Mouse (Mus musculus) retina, embryonic 14.5 days (tissue): ENCODE data around the gene Lclat1.

Experiments used
- DNase-seq: peaks from one replicate; pipeline ENCODE4 v3.0.0-alpha.2; 2015; ENCODE audit warnings: low spot score

The Lclat1 gene

DNA sequence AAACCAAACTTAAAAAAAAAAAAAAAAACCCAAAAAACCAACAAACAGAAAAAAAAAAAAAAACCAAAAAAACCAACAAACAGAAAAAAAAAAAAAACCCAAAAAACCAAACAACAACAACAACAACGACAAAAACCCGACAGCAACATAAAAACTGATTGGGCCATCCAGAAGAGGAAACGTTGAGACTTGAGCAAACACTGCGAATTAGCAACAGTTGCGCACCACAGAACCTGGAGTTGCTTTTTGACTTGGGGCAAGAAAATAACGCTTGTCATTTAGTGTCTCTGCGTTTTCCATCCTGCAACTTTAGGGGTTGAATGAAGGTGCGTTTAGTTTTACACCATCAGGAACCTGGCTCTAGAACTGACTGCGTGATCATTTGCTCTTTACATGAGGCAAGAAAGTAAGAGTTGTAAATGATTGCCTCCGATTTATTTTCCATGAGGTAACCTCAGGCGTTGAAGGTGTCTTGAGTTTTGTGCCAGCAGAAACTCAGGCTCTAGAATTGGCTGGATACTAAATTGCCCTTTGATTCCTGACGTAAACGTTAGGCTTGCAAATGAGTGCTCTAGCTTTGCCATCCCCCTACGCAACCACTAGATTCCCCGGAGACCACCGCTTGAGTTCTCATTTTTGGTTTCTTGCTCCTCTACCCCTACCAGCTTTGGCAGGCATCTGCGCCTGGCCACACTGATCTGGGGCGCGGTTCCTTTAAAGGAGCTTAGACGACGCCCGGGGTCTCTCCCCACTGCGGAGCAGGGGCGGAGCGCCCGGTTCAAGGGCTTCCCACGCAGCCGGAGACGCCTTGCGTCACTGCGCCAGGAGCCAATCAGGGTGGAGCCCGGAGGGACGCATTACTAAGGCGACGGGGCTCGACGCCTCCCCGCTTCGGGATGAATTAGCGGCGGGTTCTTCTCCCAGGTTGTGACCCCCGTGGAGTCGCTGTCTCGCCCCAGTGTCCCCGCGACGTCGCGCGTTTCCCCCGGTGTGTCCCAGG lies at the start of gene Lclat1:
Gene Lclat1, plus strand, starts transcription at position 828 of the 1,000 bp plus-strand sequence.
- DNase-seq, result peak; percentile 95

DNA sequence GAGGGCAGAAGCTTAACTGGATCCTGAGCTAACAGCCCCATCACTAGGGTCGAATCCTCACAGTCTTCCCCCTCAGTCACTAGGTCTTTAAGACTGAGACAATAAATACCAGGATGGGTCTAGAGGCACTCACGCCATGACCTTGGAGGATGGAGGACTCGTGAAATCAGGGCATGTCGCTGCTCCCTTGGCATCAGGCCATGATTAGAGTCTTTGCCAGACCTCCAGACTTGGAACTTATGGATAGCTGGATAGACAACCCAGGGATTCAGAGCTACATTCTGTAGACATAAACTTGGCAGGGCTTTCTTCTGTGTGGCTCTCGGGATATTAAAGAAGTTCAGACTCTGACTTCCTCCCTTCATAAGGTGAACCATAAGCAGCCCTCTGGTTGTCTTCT lies 49.5 kb upstream of the Lclat1 start:
- no peak for DNase-seq

DNA sequence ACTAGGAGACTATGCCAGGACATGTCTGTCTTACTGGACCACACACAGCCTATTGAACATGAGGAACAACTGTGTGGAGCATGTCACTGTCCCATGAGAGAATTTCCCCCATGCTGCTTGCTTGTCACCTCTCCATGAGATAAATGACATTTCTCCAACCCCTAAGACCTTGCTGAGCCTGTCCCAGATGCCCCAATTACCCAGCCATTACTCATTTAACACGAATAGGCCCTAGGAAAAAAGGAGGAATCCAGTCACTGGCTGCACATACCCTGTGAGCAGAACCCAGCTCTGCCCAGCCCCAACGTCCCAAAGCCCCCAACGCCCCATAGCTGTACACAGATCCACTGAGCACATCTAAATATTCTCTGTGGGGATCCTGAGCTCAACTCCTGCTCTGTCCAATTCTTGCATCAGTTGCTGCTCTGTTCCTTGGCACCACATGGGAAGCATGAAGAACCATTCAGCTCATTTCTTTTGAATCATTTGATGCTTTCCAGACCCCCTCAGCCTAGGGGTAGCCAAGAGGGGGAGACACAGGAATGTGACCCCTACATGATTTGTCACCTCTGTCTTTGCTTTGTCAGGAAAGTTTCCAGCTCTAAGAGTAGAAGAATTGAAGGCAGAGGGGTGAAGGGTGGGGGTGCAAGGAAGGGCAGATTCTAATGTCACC lies 47.4 kb upstream of the Lclat1 start:
- DNase-seq, result no peak

DNA sequence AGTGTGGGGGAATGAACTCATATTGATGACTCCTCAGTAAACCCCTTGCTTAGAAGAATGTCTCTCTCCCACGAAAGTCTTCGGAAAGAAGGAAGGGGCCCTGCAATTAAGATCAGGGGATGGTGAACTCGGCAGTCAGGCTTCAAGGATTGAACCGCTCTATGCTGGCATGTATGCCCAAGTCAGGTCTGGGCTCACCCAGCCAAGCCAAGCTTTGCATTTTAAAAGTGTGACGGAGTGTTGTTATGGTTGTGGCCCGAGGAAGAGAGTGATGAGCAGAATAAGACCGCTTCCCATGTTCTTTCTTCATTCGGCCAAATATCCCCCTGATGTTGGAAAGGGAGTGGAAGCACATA lies 46.9 kb upstream of the Lclat1 start:
- no peak for DNase-seq

DNA sequence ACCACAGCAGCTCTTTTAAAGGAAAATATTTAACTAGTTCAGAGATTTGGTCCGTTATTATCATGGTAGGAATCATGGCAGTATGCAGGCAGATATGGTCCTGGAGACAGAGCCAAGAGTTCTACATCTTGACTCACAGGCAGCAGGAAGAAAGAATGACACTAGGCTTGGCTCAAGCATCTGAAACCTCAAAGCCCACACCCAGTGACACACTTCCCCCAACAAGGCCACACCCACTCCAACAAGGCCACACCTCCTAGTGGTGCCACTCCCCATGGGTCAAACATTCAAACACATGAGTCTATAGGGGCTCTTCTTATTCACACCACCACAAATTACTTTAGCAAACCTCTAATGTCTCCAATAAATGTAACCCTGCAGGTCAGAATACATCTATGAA lies 45.1 kb upstream of the Lclat1 start:
- DNase-seq, result no peak

DNA sequence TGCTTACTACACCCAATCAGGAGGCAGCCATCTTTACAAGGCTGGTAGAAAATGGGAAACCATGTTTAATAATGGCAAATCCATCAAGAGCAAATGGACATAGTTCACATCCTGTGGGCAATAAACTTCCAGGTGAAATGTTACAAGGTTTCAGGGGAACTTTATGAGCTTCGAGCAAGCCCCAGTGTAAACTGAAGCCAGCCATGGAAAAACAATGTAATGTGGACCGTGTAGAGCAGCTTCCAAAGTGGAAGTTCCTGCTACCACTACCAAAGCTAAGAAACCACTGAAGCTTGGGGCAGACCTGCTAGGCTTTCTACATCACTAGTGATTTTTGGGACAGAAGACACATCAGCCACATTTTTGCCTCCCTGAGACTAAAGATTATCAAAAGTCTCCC lies 44.5 kb upstream of the Lclat1 start:
- no peak for DNase-seq

DNA sequence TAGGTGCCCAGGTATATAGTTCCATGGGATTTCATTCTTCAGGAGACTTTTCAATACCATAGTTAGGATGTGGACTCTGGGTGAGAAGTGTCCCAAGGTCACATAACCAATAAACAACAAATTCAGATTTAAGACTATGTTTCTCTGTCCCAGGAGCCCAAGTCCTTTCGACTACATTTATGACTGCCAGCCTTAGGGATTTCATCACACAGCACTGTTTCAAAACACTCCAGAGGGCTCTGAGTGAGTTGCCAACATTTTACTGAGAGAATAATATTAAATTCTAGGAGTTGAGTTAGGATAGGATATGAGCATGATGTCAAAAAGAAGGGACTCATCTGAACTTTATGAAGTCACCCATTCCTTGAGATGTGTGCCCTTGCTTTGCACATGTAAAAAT lies 44.0 kb upstream of the Lclat1 start:
- no peak for DNase-seq

DNA sequence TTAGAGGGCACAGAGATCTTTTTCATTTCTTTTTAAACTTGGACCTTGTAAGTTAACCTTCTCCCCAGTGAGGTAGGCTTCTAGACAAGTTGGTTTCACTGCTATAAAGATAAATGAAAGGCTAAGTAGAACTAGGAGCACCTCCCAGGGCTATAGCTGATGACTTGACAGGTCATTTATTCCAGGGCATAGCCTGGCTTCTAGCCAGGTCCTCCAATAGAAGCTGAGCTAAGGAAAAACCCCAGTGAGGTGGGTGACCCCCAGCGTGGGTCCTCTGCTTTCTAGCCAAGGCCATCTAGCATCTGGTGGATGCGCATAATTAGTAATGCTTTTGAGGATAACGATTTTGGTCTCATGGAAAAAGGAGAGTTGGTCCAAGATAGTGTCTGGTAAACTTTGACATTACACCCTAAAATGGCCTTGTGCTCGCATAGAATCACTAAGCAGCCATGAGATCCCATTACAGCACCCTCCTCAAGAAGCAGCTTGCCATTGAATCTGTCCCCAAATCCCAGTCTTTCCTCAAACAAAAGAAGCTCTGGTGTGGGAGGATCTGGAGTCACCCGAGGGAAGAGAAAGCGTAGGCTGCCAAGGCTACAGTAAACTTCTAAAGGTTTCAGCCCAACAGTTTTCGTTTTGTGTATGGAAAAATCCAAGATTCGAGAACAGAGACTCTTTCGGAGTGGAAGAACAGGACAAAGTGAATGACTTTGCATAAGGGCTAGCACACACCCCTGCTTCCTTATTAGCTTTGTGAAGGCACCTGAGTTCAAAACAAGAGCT lies 41.2 kb upstream of the Lclat1 start:
- DNase-seq, result no peak

DNA sequence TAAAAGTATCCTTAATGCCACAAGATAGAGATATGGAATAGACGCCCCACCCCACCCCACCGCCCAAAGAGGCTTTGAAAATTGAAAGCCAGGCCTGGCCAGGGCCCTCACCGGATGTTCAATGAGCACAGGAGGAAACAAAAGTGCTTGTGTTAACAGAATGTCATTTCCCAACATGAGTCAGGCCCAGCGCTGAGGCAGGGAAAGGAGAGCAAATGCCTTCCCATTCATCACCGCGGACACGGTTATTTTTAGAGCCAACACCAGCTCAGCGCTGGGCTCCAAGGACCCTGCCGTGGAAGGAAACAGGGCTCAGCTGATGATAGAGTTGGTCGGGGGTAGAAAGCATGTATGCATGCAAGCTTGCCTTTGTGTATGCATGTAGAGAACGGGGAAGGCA lies 40.4 kb upstream of the Lclat1 start:
- DNase-seq, result no peak

DNA sequence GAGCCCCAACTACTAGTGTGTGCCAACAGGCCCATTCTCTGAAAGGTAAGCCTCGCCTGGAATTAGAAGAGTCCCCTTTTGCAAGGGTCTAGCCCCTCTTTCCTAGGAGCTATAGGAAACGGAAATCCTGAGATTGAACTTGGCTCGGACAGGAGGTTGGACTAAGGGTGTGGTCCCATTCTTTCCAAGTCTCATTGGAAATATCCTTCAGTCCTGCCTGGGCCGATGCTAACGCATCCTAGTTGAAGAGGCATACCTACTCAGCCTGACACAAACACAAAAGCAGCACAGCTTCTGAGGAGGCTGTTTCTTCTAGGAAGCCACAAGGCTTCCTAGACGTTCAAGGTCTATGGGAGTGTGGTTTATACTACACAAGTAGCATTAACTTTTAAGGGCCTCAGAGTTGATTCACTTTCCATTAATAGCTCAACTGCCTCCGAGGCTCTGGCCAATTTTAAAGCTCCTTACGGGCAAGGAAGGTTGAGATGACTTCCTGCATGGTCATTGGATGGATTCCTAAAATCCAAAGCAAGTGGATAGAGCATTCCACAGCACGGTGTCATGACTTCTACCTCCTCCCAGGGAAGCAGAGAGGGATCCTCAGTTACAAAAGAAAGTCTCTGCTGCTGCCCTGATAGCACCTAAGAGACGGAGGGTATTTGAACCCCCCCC lies 39.3 kb upstream of the Lclat1 start:
- DNase-seq, result no peak

DNA sequence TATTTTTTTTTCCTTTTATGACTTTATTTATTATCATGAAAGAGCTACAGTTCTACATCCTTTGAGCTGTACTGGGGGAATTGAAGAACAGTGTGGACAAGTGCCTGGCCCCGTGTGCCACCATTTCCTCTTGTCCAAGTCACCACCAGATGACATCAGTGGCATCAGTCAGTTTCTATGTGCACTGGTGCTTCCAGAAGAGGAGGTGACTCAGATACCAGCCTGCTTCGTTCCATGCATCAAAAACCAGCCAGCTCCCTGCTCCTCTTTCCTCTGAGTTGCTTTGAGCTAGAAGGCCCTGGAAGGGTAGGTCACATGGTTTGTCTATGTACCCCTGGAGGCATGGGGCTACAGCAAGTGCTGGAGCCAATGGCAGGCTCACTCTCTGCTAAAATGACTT lies 37.3 kb upstream of the Lclat1 start:
- no peak for DNase-seq

DNA sequence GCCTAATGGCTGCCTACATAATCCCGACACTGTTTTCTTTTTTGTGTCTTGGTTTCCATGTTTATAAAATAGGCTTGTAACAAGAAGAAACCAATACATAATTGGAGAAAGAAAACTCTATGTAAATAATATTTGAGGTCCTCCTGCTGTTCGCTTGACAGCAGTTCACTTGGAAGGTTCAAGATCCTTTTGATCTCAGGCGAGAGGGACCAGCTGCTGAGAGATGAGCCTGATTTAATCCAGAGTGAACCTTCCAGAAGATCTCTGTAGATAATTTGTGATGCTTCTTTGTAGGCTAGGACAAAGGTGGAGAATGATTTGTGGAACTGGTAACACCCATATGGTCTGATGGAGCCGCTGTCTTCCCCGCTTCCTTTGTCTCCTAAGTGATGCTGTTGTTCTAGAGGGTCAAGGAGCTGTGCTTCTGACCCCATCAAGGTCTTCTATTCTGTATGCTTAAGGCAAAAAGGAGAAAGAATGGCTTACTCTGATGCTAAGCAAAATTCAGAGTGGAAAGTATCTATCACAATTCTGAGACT lies 36.0 kb upstream of the Lclat1 start:
- DNase-seq, result no peak

DNA sequence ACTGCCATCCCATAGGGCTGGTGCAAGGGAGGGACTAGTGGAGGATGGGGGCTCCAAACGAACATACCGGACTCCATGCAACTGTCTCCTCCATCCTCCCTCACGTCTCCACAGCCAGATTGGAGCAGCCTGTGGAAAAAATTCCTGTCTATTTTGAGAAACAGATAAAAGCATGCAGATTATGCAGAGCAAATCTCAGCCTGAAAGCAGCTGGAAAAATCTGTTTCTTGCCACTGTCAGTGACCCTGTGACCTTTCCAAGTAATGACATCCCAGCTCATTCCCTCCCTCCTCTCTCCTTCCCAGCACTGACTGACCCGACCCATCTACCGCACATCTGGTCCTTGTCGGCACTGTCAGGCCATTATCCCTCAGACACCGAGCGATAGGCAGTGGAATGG lies 35.5 kb upstream of the Lclat1 start:
- DNase-seq, result no peak

DNA sequence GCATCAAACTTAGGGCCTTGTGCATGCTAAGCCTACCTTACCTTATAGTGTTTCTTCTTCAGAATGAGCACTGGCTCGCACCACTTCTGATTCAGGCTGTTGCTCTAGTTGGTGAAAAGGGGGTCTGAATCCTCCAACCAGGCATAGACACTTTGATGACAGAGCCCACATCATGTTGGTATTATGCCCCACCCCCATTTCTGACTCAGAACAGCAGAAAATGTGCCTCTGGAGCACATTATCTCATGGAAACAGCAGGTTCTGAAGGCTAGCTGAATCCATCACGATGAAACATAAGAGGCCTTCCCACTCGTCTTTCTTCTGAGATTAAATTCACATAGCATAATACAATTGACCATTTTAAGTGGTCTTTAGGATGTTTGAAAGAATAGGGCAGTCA lies 33.2 kb upstream of the Lclat1 start:
- no peak for DNase-seq

DNA sequence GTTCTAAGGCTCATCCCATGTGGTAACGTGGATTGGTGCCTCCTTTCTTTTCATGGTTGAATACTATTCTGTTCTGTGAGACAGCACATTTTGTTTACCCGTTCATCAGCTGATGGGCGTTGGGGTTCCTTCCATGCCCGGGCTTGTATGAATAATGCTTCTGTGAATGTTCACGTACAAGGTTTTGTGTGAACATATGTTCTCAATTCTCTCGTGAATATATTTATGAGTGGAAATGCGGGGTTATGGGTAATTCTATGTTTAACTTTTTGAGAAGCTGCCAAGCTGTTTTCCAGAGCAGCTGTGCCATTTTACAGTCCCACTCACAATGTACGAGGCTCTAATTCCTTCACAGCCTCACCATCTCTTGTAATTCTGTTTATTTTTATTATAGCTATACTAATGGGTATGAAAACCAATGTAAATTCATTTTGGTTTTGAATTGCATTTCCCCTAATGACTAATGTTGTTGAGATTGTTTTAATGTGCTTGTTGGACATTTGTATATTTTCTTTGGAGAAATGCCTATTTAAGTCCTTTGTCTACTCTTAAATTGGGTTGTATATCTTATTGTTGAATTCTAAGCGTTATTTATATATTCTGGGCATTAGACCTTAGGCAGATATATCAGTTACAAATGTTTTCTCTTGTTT lies 32.4 kb upstream of the Lclat1 start:
- DNase-seq, result no peak

DNA sequence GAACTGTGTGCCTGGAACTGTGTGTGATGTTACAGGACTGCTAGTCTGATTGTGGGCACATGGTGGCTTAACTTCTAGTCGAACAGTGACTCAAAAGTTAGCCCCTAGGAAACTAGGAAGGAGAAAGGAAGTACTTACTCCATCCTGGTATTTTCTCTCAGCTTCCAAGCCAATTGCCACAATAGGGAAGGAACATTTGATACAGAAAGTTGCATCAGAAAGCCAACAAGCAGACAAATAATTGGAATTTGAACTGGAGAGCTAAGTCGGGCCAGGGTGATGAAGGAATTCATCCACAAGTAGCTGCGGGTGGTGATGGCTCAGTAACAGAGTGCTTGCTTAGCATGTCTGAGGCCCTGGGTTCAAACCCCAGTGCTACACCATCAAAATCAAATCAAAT lies 30.1 kb upstream of the Lclat1 start:
- DNase-seq, result no peak

DNA sequence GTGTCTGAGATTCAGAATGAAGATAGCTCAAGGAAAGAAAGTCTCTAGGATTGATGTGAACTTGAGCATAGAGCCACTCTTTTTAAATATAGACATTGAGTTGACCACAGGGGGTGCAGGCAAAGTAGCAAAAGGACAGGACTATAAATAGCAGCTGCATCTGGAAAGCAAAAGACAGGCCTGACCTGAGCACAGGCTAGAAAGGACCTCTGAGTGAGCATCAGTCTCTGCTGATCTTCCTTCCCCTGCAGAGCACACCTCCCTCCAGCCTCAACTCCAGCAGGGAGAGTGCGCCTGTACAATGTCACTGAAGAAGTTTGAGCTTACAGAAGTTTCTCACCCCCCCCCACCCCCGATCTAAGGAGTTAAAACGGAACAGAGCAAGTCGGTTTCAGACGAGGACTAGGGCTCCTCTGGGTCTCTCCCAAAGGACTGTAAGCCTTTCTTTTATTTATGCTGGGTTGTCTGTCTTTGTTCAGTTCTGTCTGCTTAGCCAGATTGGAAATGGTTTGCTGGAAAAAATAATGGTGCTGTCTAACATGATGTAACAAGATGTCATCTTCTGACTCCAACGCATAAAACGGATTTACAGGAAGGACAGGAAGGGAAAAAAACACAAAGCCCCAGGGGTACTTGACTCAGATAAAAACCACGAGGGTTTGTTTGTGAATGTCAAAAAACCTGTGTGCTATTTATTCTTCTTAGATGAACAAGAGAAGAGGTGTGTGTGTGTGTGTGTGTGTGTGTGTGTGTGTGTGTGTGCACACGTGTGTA lies 26.2 kb upstream of the Lclat1 start:
- no peak for DNase-seq

DNA sequence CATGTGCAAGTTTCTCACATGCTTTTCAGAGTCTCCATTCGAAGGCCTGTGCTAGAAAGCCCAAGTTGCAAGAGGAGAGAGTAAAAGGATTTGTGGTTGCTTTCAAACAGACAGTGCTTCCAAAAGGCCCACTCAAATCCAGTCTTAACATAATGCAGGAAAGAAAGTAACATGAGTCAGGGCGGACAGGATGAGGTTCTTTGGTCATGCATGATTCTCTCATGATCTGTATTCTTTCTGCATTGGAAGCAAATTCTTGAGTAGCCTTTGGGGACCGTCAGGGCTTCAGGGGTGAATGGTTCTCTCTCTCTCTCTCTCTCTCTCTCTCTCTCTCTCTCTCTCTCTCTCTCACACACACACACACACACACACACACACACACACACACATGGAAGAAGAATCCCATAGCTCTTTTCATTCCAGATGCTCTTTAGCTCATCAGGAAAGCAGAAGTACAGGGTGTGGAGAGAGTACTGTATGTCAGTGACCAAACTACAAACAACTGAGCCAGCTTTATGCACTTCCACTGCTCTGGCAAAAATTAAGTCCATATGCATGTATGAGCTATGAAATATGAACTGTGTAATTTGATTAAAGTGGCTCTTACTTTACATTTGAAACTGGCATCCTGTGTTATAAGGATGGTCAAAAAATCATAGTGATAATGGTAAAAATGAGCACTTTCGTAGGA lies 25.1 kb upstream of the Lclat1 start:
- no peak for DNase-seq

DNA sequence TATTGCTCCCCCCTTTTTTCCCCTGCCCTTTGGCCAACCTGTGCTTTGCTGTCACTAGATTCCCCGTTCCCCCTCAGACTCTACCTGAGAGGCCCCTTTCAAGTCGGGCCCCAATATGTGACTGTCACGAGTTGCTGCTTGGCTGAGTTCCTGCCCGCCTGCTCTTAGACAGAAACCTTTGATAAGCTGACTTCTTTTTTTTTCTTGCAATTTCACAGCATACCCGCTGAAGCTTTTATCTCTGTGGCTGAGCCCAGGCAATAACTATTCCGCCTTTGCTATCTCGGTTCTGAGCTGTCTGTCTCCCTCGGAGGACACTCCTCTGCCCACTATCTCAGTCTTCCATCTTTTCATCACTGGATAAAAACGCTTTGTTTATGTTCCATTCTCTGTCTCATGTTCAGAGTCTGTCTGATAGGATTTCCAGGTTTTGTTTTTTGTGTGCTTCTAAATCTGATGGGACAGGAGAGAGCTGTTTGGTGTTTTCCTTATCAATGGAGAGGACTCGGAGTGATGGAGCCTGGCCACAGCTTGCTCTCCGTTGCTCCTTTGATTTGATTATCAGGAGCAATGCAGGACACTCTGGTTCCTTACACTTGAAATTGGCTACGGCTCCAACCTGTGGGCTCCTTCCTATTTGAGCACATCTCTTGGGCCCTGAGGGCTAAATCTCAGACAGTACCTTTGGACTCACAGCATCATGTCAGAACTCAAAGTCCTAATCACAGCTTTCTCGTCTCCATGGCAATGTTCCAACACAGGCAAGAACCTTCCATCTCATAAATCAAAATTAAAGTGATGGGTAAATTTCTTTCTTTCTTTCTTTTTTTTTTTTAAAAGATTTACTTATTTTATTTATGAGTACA lies 20.5 kb upstream of the Lclat1 start:
- DNase-seq, result no peak
